Mouse (Mus musculus) B cell, adult 2 months (primary cell): ENCODE measurements around the gene Eif1.
"Not testable (repeated sequence)": the region's sequence is repeated elsewhere in the genome, so short reads cannot be mapped to it uniquely, and the experiment has no call there.

Experiments used
- DNase-seq, 2 experiments: peaks; one replicate each; pipeline ENCODE4 v3.0.0; 2022

The Eif1 gene

GRCm38 (mm10) chr11:100355151-100355951, 35.7 kb downstream of the Eif1 start:
- peak; percentile 64 to 68 for DNase-seq

GRCm38 (mm10) chr11:100355972-100356818, 36.5 kb downstream of the Eif1 start, which contains the start of gene Hap1:
Gene Hap1 (minus strand): TSS chr11:100356128.
- peak; percentile 73 for DNase-seq

GRCm38 (mm10) chr11:100356819-100357211, 37.1 kb downstream of the Eif1 start:
- no peak for DNase-seq

GRCm38 (mm10) chr11:100357408-100357807, 37.7 kb downstream of the Eif1 start:
- DNase-seq = no peak

DNA sequence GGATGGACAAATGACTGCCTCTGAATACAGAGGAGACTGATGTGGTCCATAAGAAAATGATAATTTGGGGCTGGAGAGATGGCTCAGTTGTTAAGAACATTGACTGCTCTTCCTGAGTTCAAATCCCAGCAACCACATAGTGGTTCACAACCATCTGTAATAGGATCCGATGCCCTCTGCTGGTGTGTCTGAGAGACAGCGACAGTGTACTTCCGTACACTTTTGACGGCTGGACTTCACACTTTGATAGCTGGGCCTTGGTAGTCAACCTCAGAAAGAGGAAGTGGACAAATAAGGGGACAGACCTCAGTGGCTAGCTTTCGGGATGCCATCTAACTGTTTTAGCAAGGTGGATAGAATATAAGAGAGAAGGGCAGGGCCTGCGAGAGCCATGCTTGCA, 40.5 kb downstream of the Eif1 start:
- DNase-seq = no peak

DNA sequence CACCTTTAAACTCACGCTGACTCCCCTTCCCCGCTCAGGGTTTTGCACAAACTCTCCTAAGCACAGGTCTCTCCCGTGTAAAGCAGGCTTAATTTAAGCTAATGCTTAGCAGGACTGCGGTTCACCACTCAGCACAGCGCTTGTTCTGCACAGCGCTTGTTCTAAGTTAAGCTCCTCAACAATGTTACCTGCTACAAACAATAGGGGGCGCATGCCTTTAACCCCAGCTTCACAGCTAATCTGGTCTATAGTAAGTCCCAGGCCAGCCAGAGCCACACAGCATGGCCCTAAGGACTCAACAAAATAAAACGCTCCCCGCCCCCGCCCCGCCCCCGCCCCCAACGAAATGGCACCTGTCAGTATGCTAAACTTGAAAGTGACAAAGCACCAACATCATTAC, 41.4 kb downstream of the Eif1 start:
- not testable (repeated sequence) for DNase-seq

GRCm38 (mm10) chr11:100362209-100362978, 42.7 kb downstream of the Eif1 start:
- DNase-seq = peak; percentile 87

GRCm38 (mm10) chr11:100362979-100363562, 43.4 kb downstream of the Eif1 start:
- peak; percentile 66 to 68 for DNase-seq

DNA sequence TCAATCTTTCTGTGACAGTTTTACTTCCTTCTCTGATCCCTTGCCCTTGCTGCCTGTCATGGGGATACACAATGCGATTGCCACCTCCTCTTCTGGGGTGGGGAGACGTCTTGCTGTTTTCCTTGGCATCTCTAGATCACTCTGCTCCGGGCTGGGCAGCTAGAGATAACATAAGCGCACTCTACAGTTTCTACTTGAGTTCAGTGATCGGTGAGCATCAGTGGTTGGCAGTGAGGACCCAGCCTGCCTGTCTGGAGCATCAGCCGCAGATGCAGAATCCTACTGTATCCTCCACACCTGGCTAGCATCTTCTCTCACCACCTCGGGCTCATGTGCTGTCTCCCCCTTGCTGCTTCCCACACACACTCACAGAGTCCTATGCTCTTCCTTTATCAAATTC, 49.5 kb downstream of the Eif1 start:
- no peak for DNase-seq

DNA sequence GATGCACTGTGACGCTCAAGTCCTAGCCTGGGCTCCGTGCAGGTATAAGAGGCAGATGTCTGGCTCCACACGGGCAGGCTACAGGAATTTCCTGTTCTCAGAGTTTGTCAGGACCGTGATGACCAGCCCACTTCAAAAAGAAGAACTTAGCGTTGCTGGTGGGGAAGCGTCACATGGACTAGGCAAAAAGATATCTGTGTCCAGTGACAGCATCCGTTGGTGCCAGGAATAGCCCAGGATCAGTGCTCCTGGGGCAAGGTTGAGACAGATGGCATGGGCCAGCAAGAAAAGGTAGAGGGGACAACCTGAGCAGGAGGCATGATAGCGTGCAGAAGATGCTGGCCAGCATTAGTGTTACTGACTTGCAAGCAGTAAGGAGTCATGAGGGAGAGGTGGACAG, 50.1 kb downstream of the Eif1 start:
- DNase-seq = no peak
